Mouse (Mus musculus) spleen, adult 2 months (tissue): ENCODE measurements around the gene Actr8.

ENCODE experiments used
- CTCF ChIP-seq: fragments of 200-500 bp; IDR thresholded peaks from 2 replicates; pipeline ENCODE4 v1.5.1; 2011; ENCODE audit warnings: mild to moderate bottlenecking, inconsistent platforms; ENCODE audit not compliant: insufficient read depth, insufficient read length, insufficient replicate concordance; ENCODE audit errors: extremely low read depth
- POLR2A ChIP-seq: fragments of 200-500 bp; IDR thresholded peaks from 2 replicates; pipeline ENCODE4 v1.6.1; 2011; ENCODE audit warnings: low read depth, low read length, inconsistent platforms

GRCm38 (mm10) chr14:29939600-29940312 lies 38.4 kb upstream of the Actr8 start:
- TF ChIP-seq POLR2A (no peak), CTCF (no peak)
